In genomic region chr7:19155825-19156475, GRCm38 (mm10) we compare ENCODE assay signal across 12 mouse cellular contexts. TPM values are rescaled to one million over a fixed set of nuclear protein-coding genes. Genes with fewer than 3 reads are reported as not detected.
DNase-seq lines count a peak whose midpoint lies in the region; ATAC-seq and TF ChIP-seq lines count a peak whose summit lies in the region.
"Had no signal": no experiment of that assay in that cellular context is flagged by ENCODE, and none has a peak within 500 bp of the region (broad histone marks: within the 10 kb centered on the region; RNA-seq: fewer than 3 reads in every experiment).

No protein-coding gene starts in this region.

- no peaks in the 10 kb centered on the region for H3K9me3 ChIP-seq in kidney, postnatal 0 days (replicated peaks; ENCODE audit: low read length)
- no peaks in the 10 kb centered on the region for H3K9me3 ChIP-seq in E14TG2a.4 (ENCODE audit: low read length)
- H3K9me3 ChIP-seq: embryonic facial prominence, embryonic 13.5 days; limb, embryonic 15.5 days; midbrain, embryonic 13.5 days had no signal

- peak; percentile 30 for DNase-seq in CD4-positive, CD25-positive, alpha-beta regulatory T cell, adult 2 months (ENCODE audit: low read depth, low spot score)
- peak; percentile 72 for DNase-seq in kidney, postnatal 0 days (ENCODE audit: low spot score)
- DNase-seq in kidney, adult 8-10 months, result no peak
- DNase-seq in testis, postnatal 10 days (ENCODE audit: low spot score), result no peak
- DNase-seq: right cerebral cortex, postnatal 25 days had no signal

- ATAC-seq in CD4-positive, CD25-positive, alpha-beta regulatory T cell, adult 4 months, result no peak
- no peak for ATAC-seq in kidney, postnatal 0 days (replicated peaks; ENCODE audit: low FRiP score, low read depth)
- no peak for ATAC-seq in inflammation-experienced regulatory T-cells, adult 6 months
- ATAC-seq: midbrain, embryonic 13.5 days had no signal

- no peak overlapping the region for H3K27ac ChIP-seq in kidney, postnatal 0 days
- peak overlapping the region; percentile 80 for H3K27ac ChIP-seq in embryonic fibroblast, embryonic 13.5 days (ENCODE audit: insufficient read depth, low read length)
- H3K27ac ChIP-seq: limb, embryonic 15.5 days; midbrain, embryonic 13.5 days had no signal

- WGBS in kidney, postnatal 0 days, result 33% methylated on average over 13 of the region's 13 CpGs

- no peak for TF ChIP-seq POLR2A in embryonic fibroblast, embryonic 13.5 days (IDR thresholded peaks at IDR 0.05; ENCODE audit: low read depth, low read length)

- H3K9ac ChIP-seq in kidney, postnatal 0 days (ENCODE audit: low read depth, low read length), result no peak overlapping the region
- H3K9ac ChIP-seq: limb, embryonic 15.5 days had no signal

- TF ChIP-seq CTCF in kidney, postnatal 0 days (IDR thresholded peaks at IDR 0.05; ENCODE audit: low read depth), result peak; percentile 54
- peak; percentile 18; the same call in 1 of the 2 replicates for TF ChIP-seq CTCF in E14TG2a.4 (conservative IDR thresholded peaks at IDR 0.05; ENCODE audit: low read length)
- peak; percentile 36; the same call in 1 of the 2 replicates for TF ChIP-seq CTCF in embryonic fibroblast, embryonic 13.5 days (IDR thresholded peaks at IDR 0.05; ENCODE audit: borderline replicate concordance, insufficient read depth, low read length)

- H3K4me1 ChIP-seq in kidney, postnatal 0 days (replicated peaks; ENCODE audit: insufficient read depth, low read length), result peaks cover 15% of the 10 kb centered on the region; the same call in 1 of the 2 replicates
- H3K4me1 ChIP-seq in E14TG2a.4 (replicated peaks; ENCODE audit: low read depth, low read length), result peaks cover 68% of the 10 kb centered on the region
- H3K4me1 ChIP-seq in embryonic fibroblast, embryonic 13.5 days (ENCODE audit: control insufficient read depth, insufficient read depth, low read length), result peaks cover 12% of the 10 kb centered on the region

- H3K4me3 ChIP-seq in kidney, postnatal 0 days (replicated peaks; ENCODE audit: low read depth, low read length), result no peak overlapping the region
- H3K4me3 ChIP-seq in E14TG2a.4 (replicated peaks; ENCODE audit: low read length), result 0 out of 2 replicates have a peak overlapping the region, but pooled peaks have one; percentile 4
- no peak overlapping the region for H3K4me3 ChIP-seq in embryonic fibroblast, embryonic 13.5 days (ENCODE audit: insufficient read depth, low read length)
- H3K4me3 ChIP-seq: embryonic facial prominence, embryonic 13.5 days; limb, embryonic 15.5 days; midbrain, embryonic 13.5 days had no signal

- H3K4me2 ChIP-seq in kidney, postnatal 0 days (ENCODE audit: low read length), result no peak overlapping the region
- H3K4me2 ChIP-seq: embryonic facial prominence, embryonic 13.5 days; limb, embryonic 15.5 days; midbrain, embryonic 13.5 days had no signal

- peaks cover 29% of the 10 kb centered on the region for H3K36me3 ChIP-seq in kidney, postnatal 0 days (ENCODE audit: insufficient read depth, low read length)
- peaks cover 72% of the 10 kb centered on the region for H3K36me3 ChIP-seq in E14TG2a.4 (ENCODE audit: insufficient read depth, low read length)

- H3K27me3 ChIP-seq in kidney, postnatal 0 days (ENCODE audit: insufficient read depth, low read length), result 0 out of 2 replicates have a peak, but pooled peaks cover 7% of the 10 kb centered on the region
- H3K27me3 ChIP-seq in E14TG2a.4 (ENCODE audit: insufficient read depth, low read length), result peaks cover 2% of the 10 kb centered on the region; the same call in 1 of the 2 replicates

RNA-seq across cellular contexts. Expression of gene Snrpd2, which starts 6.4 kb away (rescaled TPM):
- 10 to 100 TPM; 63.0 to 77.3 TPM for polyA plus RNA-seq in CD4-positive, CD25-positive, alpha-beta regulatory T cell, adult 4 months (2017; shearing (Covaris generic))
- 119 and 127 TPM in 2 replicates for polyA plus RNA-seq in kidney, postnatal 0 days (2015; fragmentation: Nextera tagmentation; extraction: Ambion mirVana)
- 70.0 and 71.3 TPM in 2 replicates for polyA plus RNA-seq in embryonic fibroblast, embryonic 13.5 days (2011; ENCODE audit: insufficient read length, low read depth, missing spikeins)
- polyA plus RNA-seq in inflammation-experienced regulatory T-cells, adult 6 months (2017; shearing (Covaris generic)), result 10 to 100 TPM; 73.5 to 94.3 (median 75.9) TPM

RNA-seq across cellular contexts. Expression of gene Qpctl, which starts 6.9 kb away (rescaled TPM):
- polyA plus RNA-seq in CD4-positive, CD25-positive, alpha-beta regulatory T cell, adult 4 months (2017; shearing (Covaris generic)), result 10 to 100 TPM in 1 of 2 experiments, 1 to 10 TPM in 1; 9.1 to 17.8 TPM
- 13.3 and 15.4 TPM in 2 replicates for polyA plus RNA-seq in kidney, postnatal 0 days (2015; fragmentation: Nextera tagmentation; extraction: Ambion mirVana)
- polyA plus RNA-seq in embryonic fibroblast, embryonic 13.5 days (2011; ENCODE audit: insufficient read length, low read depth, missing spikeins), result 16.3 and 19.2 TPM in 2 replicates
- polyA plus RNA-seq in inflammation-experienced regulatory T-cells, adult 6 months (2017; shearing (Covaris generic)), result 10 to 100 TPM in 1 of 3 experiments, 1 to 10 TPM in 2; 7.7 to 10.0 (median 8.5) TPM

RNA-seq across cellular contexts. Expression of gene Gipr, which starts 10.0 kb away (rescaled TPM):
- polyA plus RNA-seq in CD4-positive, CD25-positive, alpha-beta regulatory T cell, adult 4 months (2017; shearing (Covaris generic)), result not detected
- polyA plus RNA-seq in kidney, postnatal 0 days (2015; fragmentation: Nextera tagmentation; extraction: Ambion mirVana), result 0.08 and 0.09 TPM in 2 replicates
- not detected in 2 replicates for polyA plus RNA-seq in embryonic fibroblast, embryonic 13.5 days (2011; ENCODE audit: insufficient read length, low read depth, missing spikeins)
- not detected for polyA plus RNA-seq in inflammation-experienced regulatory T-cells, adult 6 months (2017; shearing (Covaris generic))

RNA-seq across cellular contexts. Expression of gene Eml2, which starts 20.3 kb away (rescaled TPM):
- 10 to 100 TPM in 1 of 2 experiments, 1 to 10 TPM in 1; 10.0 to 30.1 TPM for polyA plus RNA-seq in CD4-positive, CD25-positive, alpha-beta regulatory T cell, adult 4 months (2017; shearing (Covaris generic))
- 10.6 and 13.1 TPM in 2 replicates for polyA plus RNA-seq in kidney, postnatal 0 days (2015; fragmentation: Nextera tagmentation; extraction: Ambion mirVana)
- polyA plus RNA-seq in embryonic fibroblast, embryonic 13.5 days (2011; ENCODE audit: insufficient read length, low read depth, missing spikeins), result 17.3 and 23.2 TPM in 2 replicates
- polyA plus RNA-seq in inflammation-experienced regulatory T-cells, adult 6 months (2017; shearing (Covaris generic)), result 10 to 100 TPM; 10.2 to 16.5 (median 16.5) TPM

RNA-seq across cellular contexts. Expression of gene Fbxo46, which starts 36.3 kb away (rescaled TPM):
- 10 to 100 TPM; 23.1 to 29.0 TPM for polyA plus RNA-seq in CD4-positive, CD25-positive, alpha-beta regulatory T cell, adult 4 months (2017; shearing (Covaris generic))
- polyA plus RNA-seq in kidney, postnatal 0 days (2015; fragmentation: Nextera tagmentation; extraction: Ambion mirVana), result 12.1 and 13.0 TPM in 2 replicates
- 4.8 and 7.1 TPM in 2 replicates for polyA plus RNA-seq in embryonic fibroblast, embryonic 13.5 days (2011; ENCODE audit: insufficient read length, low read depth, missing spikeins)
- polyA plus RNA-seq in inflammation-experienced regulatory T-cells, adult 6 months (2017; shearing (Covaris generic)), result 10 to 100 TPM; 18.3 to 20.6 (median 20.0) TPM

Comparison
In these comparisons a context has a peak if more than half of its experiments do, and no peak if none do; other contexts are left out.
1. DNase-seq: peak in CD4-positive, CD25-positive, alpha-beta regulatory T cell, adult 2 months (single experiment) and kidney, postnatal 0 days (single experiment); none in kidney, adult 8-10 months (0 of 2) and testis, postnatal 10 days (single experiment).
2. Peak in every context shown above with its lines, with median percentiles within 50 percentile points of each other: CTCF ChIP-seq.